ENCODE assay signal across 22 mouse cellular contexts in genomic region chr14:60916661-60917060, GRCm38 (mm10).
DNase-seq lines count a peak whose midpoint lies in the region; ATAC-seq and TF ChIP-seq lines count a peak whose summit lies in the region.
"Had no signal": no experiment of that assay in that cellular context is flagged by ENCODE, and none has a peak within 500 bp of the region (broad histone marks: within the 10 kb centered on the region; RNA-seq: fewer than 3 reads in every experiment).

No protein-coding gene starts in this region.

- no peak overlapping the region for H3K9ac ChIP-seq in lung, embryonic 14.5 days
- H3K9ac ChIP-seq in embryonic facial prominence, embryonic 13.5 days = no peak overlapping the region
- H3K9ac ChIP-seq: hindbrain, embryonic 12.5 days; intestine, embryonic 15.5 days; neural tube, embryonic 13.5 days had no signal

- H3K4me2 ChIP-seq in lung, embryonic 14.5 days = no peak overlapping the region
- no peak overlapping the region for H3K4me2 ChIP-seq in embryonic facial prominence, embryonic 13.5 days
- H3K4me2 ChIP-seq: hindbrain, embryonic 12.5 days; intestine, embryonic 15.5 days; liver, embryonic 11.5 days; midbrain, embryonic 11.5 days; neural tube, embryonic 13.5 days had no signal

- TF ChIP-seq CTCF in lung, embryonic 14.5 days (IDR thresholded peaks at IDR 0.05; ENCODE audit: low read depth) = no peak

- no peaks in the 10 kb centered on the region for H3K9me3 ChIP-seq in lung, embryonic 14.5 days (ENCODE audit: low read depth, low read length)
- H3K9me3 ChIP-seq in embryonic facial prominence, embryonic 13.5 days = no peaks in the 10 kb centered on the region
- H3K9me3 ChIP-seq: G1E; heart, embryonic 10.5 days; hindbrain, embryonic 12.5 days; intestine, embryonic 15.5 days; neural tube, embryonic 13.5 days had no signal

- H3K27me3 ChIP-seq in lung, embryonic 14.5 days (ENCODE audit: insufficient read depth, low read length) = no peaks in the 10 kb centered on the region
- H3K27me3 ChIP-seq in embryonic facial prominence, embryonic 13.5 days = no peaks in the 10 kb centered on the region
- H3K27me3 ChIP-seq: intestine, embryonic 15.5 days; neural tube, embryonic 13.5 days had no signal

- peak; percentile 74 for DNase-seq in lung, embryonic 14.5 days
- DNase-seq in lung, postnatal 25 days (ENCODE audit: low spot score) = no peak
- peak; percentile 38 for DNase-seq in adipocyte (ENCODE audit: low spot score)
- peak; percentile 36 for DNase-seq in skeletal muscle tissue, adult 2 months (ENCODE audit: low read depth, low spot score)
- DNase-seq in frontal cortex, postnatal 36 days (ENCODE audit: low spot score in 2 of 2) = no peak
- DNase-seq in kidney, adult 11 months = no peak
- DNase-seq: cerebellum, postnatal 10 days; gastrocnemius, postnatal 14 days; heart, postnatal 10 days; kidney, postnatal 10 days; lung, postnatal 36 days; right cerebral cortex, postnatal 14 days had no signal

- peak overlapping the region; percentile 73 for H3K27ac ChIP-seq in lung, embryonic 14.5 days (ENCODE audit: low read depth)
- peak overlapping the region; percentile 68 for H3K27ac ChIP-seq in embryonic facial prominence, embryonic 13.5 days
- H3K27ac ChIP-seq: intestine, embryonic 15.5 days; left cerebral cortex, adult 2 months; neural tube, embryonic 13.5 days had no signal

- no peaks in the 10 kb centered on the region; the same call in 1 of the 2 replicates for H3K4me1 ChIP-seq in lung, embryonic 14.5 days (ENCODE audit: insufficient read depth)
- H3K4me1 ChIP-seq in embryonic facial prominence, embryonic 13.5 days = peaks cover 20% of the 10 kb centered on the region

- no peak overlapping the region for H3K4me3 ChIP-seq in lung, embryonic 14.5 days (ENCODE audit: low read depth, low read length)
- no peak overlapping the region for H3K4me3 ChIP-seq in embryonic facial prominence, embryonic 13.5 days
- H3K4me3 ChIP-seq: heart, embryonic 10.5 days; hindbrain, embryonic 12.5 days; intestine, embryonic 15.5 days; left cerebral cortex, adult 2 months; neural tube, embryonic 13.5 days had no signal

- H3K36me3 ChIP-seq in lung, embryonic 14.5 days (ENCODE audit: insufficient read depth) = no peaks in the 10 kb centered on the region
- H3K36me3 ChIP-seq in embryonic facial prominence, embryonic 13.5 days = no peaks in the 10 kb centered on the region
- H3K36me3 ChIP-seq: G1E; heart, embryonic 10.5 days; hindbrain, embryonic 12.5 days; intestine, embryonic 15.5 days; neural tube, embryonic 13.5 days had no signal

- WGBS in lung, embryonic 14.5 days = 17% methylated on average over 4 of the region's 4 CpGs
- WGBS in embryonic facial prominence, embryonic 13.5 days = 37% methylated on average over 4 of the region's 4 CpGs

- ATAC-seq in lung, embryonic 14.5 days (ENCODE audit: insufficient read depth) = peak; percentile 65
- 0 out of 2 replicates have a peak, but pooled peaks have one; percentile 3 for ATAC-seq in embryonic facial prominence, embryonic 13.5 days (ENCODE audit: insufficient number of reproducible peaks, insufficient read depth, low FRiP score, low TSS enrichment, low read depth)
- ATAC-seq: CD4-positive, CD25-positive, alpha-beta regulatory T cell, adult 4 months; intestine, embryonic 15.5 days had no signal

Comparison
In these comparisons a context has a peak if more than half of its experiments do, and no peak if none do; other contexts are left out.
1. DNase-seq: peak in lung, embryonic 14.5 days (single experiment), adipocyte (single experiment) and skeletal muscle tissue, adult 2 months (single experiment); none in lung, postnatal 25 days (single experiment), frontal cortex, postnatal 36 days (0 of 2) and kidney, adult 11 months (single experiment).